Comparison of ENCODE assay signal across 12 mouse cellular contexts in the genomic region with DNA sequence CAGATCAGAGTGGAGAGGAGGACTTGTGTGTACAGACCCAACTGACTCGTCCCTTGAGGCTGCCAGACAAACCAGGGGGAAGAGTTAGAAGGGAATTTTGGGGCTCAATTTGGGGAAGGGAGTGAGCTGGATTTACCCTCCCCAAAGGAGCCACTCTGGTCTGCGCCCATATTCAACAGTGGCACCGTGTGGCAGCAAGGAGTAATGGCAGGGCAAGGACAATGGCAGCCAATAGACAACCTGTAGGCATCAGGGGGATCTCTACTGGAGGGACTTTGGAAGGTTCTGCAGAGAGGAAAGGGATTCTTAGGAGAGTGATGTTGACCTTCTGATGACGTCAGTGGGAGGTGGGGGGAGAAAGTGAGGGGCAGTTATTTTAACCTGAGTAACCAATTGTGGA.
DNase-seq lines count a peak whose midpoint lies in the region; ATAC-seq and TF ChIP-seq lines count a peak whose summit lies in the region.
"Had no signal": no experiment of that assay in that cellular context is flagged by ENCODE, and none has a peak within 500 bp of the region (broad histone marks: within the 10 kb centered on the region; RNA-seq: fewer than 3 reads in every experiment).

No protein-coding gene starts in this region.

- no peaks in the 10 kb centered on the region for H3K4me1 ChIP-seq in lung, embryonic 14.5 days (ENCODE audit: insufficient read depth)
- H3K4me1 ChIP-seq: midbrain, embryonic 12.5 days; stomach, embryonic 15.5 days had no signal

- intact Hi-C loops in left cerebral cortex, adult 2 months (cut with DNase I): loop anchor here (1.0 to 5.0 kb wide), 2 partner anchors 232 to 387 kb away; no protein-coding TSS in a partner anchor

- peak; percentile 76 for TF ChIP-seq CTCF in left cerebral cortex, adult 2 months (IDR thresholded peaks at IDR 0.05)
- TF ChIP-seq CTCF in lung, embryonic 14.5 days (IDR thresholded peaks at IDR 0.05; ENCODE audit: low read depth): peak; percentile 87

- H3K4me2 ChIP-seq in lung, embryonic 14.5 days: no peak overlapping the region
- H3K4me2 ChIP-seq: midbrain, embryonic 12.5 days; stomach, embryonic 15.5 days had no signal

- H3K36me3 ChIP-seq in lung, embryonic 14.5 days (ENCODE audit: insufficient read depth): no peaks in the 10 kb centered on the region
- H3K36me3 ChIP-seq: G1E; midbrain, embryonic 12.5 days; stomach, embryonic 15.5 days had no signal

- no peaks in the 10 kb centered on the region for H3K9me3 ChIP-seq in lung, embryonic 14.5 days (ENCODE audit: low read depth, low read length)
- H3K9me3 ChIP-seq: midbrain, embryonic 12.5 days; stomach, embryonic 15.5 days had no signal

- H3K27ac ChIP-seq in left cerebral cortex, adult 2 months: no peak overlapping the region
- H3K27ac ChIP-seq in lung, embryonic 14.5 days (ENCODE audit: low read depth): no peak overlapping the region
- H3K27ac ChIP-seq: midbrain, embryonic 12.5 days; stomach, embryonic 15.5 days had no signal

- peak; percentile 59 for DNase-seq in embryo, embryonic 11 days
- DNase-seq in embryo, embryonic 9.5 days (ENCODE audit: extremely low spot score): no peak
- DNase-seq in left cerebral cortex, adult 2 months (ENCODE audit: extremely low spot score in 1 of 2, low spot score in 2 of 2): peak in 1 of 2 experiments; percentile 21
- no peak for DNase-seq in left cerebral cortex, adult 18-20 months (ENCODE audit: low spot score in 2 of 2)
- DNase-seq in R1 (ENCODE audit: low read depth, low spot score): peak; percentile 36
- DNase-seq in lung, embryonic 14.5 days: peak; percentile 58
- no peak for DNase-seq in T-cell, adult 2 months (ENCODE audit: low spot score)
- DNase-seq in urinary bladder, postnatal 14 days (ENCODE audit: low spot score): no peak

- H3K27me3 ChIP-seq in lung, embryonic 14.5 days (ENCODE audit: insufficient read depth, low read length): no peaks in the 10 kb centered on the region
- H3K27me3 ChIP-seq: stomach, embryonic 15.5 days had no signal

- 21% methylated on average over 4 of the region's 4 CpGs for WGBS in lung, embryonic 14.5 days

- no peak overlapping the region for H3K9ac ChIP-seq in lung, embryonic 14.5 days
- H3K9ac ChIP-seq: midbrain, embryonic 12.5 days; stomach, embryonic 15.5 days had no signal

- no peak for ATAC-seq in lung, embryonic 14.5 days (ENCODE audit: insufficient read depth)

- H3K4me3 ChIP-seq in left cerebral cortex, adult 2 months: no peak overlapping the region
- H3K4me3 ChIP-seq in lung, embryonic 14.5 days (ENCODE audit: low read depth, low read length): no peak overlapping the region
- H3K4me3 ChIP-seq: erythroblast, embryonic 14.5 days; midbrain, embryonic 12.5 days; stomach, embryonic 15.5 days had no signal

Comparison
In these comparisons a context has a peak if more than half of its experiments do, and no peak if none do; other contexts are left out.
1. DNase-seq: peak in embryo, embryonic 11 days (single experiment), R1 (single experiment) and lung, embryonic 14.5 days (single experiment); none in embryo, embryonic 9.5 days (single experiment), left cerebral cortex, adult 18-20 months (0 of 2), T-cell, adult 2 months (single experiment) and urinary bladder, postnatal 14 days (single experiment).